Mouse (Mus musculus) liver, embryonic 11.5 days (tissue): Measurements from ENCODE around the gene Flrt2. TPM values are rescaled to one million over a fixed set of nuclear protein-coding genes. Genes with fewer than 3 reads are reported as not detected.

Source experiments
- ATAC-seq: fragments of 200-750 bp; cut with Nextera tagmentation; replicated peaks from 2 replicates; pipeline ENCODE4 v1.8.0; 2017; ENCODE audit warnings: moderate number of reproducible peaks, mild to moderate bottlenecking, moderate TSS enrichment, moderate library complexity; ENCODE audit not compliant: low FRiP score
- DNase-seq: peaks from one replicate; pipeline ENCODE4 v3.0.0-alpha.2; 2017; ENCODE audit warnings: low spot score
- H3K27ac ChIP-seq: fragments of 300-500 bp; sonication (generic); 2 replicates; pipeline ENCODE4 v1.5.1; 2014; ENCODE audit warnings: mild to moderate bottlenecking, low read depth, low read length, control low read depth
- H3K27me3 ChIP-seq: fragments of 300-500 bp; sonication (generic); replicated peaks from 2 replicates; pipeline ENCODE4 v1.6.1; 2014; ENCODE audit warnings: low read length, mixed read lengths; ENCODE audit not compliant: control insufficient read depth, insufficient read depth
- H3K36me3 ChIP-seq: fragments of 300-500 bp; sonication (generic); 2 replicates; pipeline ENCODE4 v1.6.1; 2014; ENCODE audit warnings: mild to moderate bottlenecking, low read length, moderate library complexity, mixed read lengths; ENCODE audit not compliant: control insufficient read depth, insufficient read depth
- H3K4me1 ChIP-seq: fragments of 300-500 bp; sonication (generic); replicated peaks from 2 replicates; pipeline ENCODE4 v1.6.1; 2014; ENCODE audit warnings: low read length, mixed read lengths; ENCODE audit not compliant: control insufficient read depth, insufficient read depth
- H3K4me2 ChIP-seq: fragments of 300-500 bp; sonication (generic); 2 replicates; pipeline ENCODE4 v1.6.1; 2014; ENCODE audit warnings: mild to moderate bottlenecking, control low read depth, moderate library complexity
- H3K4me3 ChIP-seq: fragments of 300-500 bp; sonication (generic); 2 replicates; pipeline ENCODE4 v1.5.1; 2014; ENCODE audit warnings: low read depth, low read length, control low read depth
- H3K9ac ChIP-seq: fragments of 300-500 bp; sonication (generic); 2 replicates; pipeline ENCODE4 v1.6.1; 2014; ENCODE audit warnings: low read depth, low read length, control low read depth
- H3K9me3 ChIP-seq: fragments of 300-500 bp; sonication (generic); 2 replicates; pipeline ENCODE4 v1.6.1; 2016; ENCODE audit warnings: low read length, inconsistent platforms, mixed read lengths; ENCODE audit not compliant: control insufficient read depth
- polyA plus RNA-seq: library from polyadenylated mRNA; unstranded; fragments of >200 nt; fragmentation: Nextera tagmentation; extraction: Ambion mirVana; gene quantifications from 2 replicates; pipeline ENCODE4 v1.2.1, GENCODE M21; 2014

The Flrt2 gene
- polyA plus RNA-seq, 1 experiment from 2014 or later: 8.6 TPM

DNA sequence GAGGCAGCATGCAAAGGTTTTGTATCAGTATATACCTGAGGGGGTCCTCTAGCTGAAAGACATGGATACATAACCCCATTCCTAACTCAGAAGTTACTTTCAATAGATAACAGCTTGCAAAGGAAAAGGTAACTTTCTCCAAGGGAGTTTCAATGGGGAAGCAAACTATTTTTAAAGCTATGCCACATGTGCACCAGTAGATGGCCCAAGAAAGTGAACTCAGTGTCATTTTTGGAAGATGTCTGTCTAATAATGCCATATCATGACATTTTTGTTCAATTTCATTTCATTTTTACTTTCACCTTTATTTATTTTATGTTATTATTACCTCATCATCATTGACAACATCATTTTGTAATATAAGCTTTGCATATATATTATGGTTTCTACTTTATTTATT lies 124.6 kb downstream of the Flrt2 start:
- Histone ChIP-seq H3K4me2 (no peak overlapping the region), H3K36me3 (no peaks in the 10 kb centered on the region), H3K4me3 (no peak overlapping the region), H3K27me3 (no peaks in the 10 kb centered on the region), H3K9ac (no peak overlapping the region), H3K27ac (no peak overlapping the region), H3K4me1 (no peaks in the 10 kb centered on the region), H3K9me3 (no peaks in the 10 kb centered on the region)
- DNase-seq (no peak), ATAC-seq (no peak)
